Mouse (Mus musculus): ENCODE data around the gene Olfr1089. TPM values are rescaled to one million over a fixed set of nuclear protein-coding genes. Genes with fewer than 3 reads are reported as not detected.

The Olfr1089 gene
- polyA plus RNA-seq (2012; rRNA removed; ENCODE audit: low replicate concordance) = not detected in 2 replicates

GRCm38 (mm10) chr2:86733601-86734000, at the start of gene Olfr1089:
Gene Olfr1089, minus strand, starts transcription at chr2:86733701.

GRCm38 (mm10) chr2:86782179-86782578, 48.7 kb upstream of the Olfr1089 start, which contains the start of gene Olfr1093:
Gene Olfr1093, plus strand, starts transcription at chr2:86782479.

GRCm38 (mm10) chr2:86758893-86759292, 25.4 kb upstream of the Olfr1089 start, which contains the start of gene Olfr1090:
Gene Olfr1090, minus strand, starts transcription at chr2:86758993.

GRCm38 (mm10) chr2:86698295-86698694, 35.2 kb downstream of the Olfr1089 start, which contains the start of gene Olfr1087:
Gene Olfr1087, minus strand, starts transcription at chr2:86698395.

Other genes with a start within 250 kb of the Olfr1089 start
- gene Olfr228, start 246.3 kb downstream of the Olfr1089 start, polyA plus RNA-seq (2012; rRNA removed; ENCODE audit: low replicate concordance) = not detected in 2 replicates
- gene Olfr1076, start 225.2 kb downstream of the Olfr1089 start, polyA plus RNA-seq (2012; rRNA removed; ENCODE audit: low replicate concordance) = not detected in 2 replicates
- gene Olfr1079, start 191.2 kb downstream of the Olfr1089 start, polyA plus RNA-seq (2012; rRNA removed; ENCODE audit: low replicate concordance) = not detected in 2 replicates
- not detected in 2 replicates for gene Olfr1080, start 175.5 kb downstream of the Olfr1089 start, polyA plus RNA-seq (2012; rRNA removed; ENCODE audit: low replicate concordance)
- gene Olfr1082, start 134.7 kb downstream of the Olfr1089 start, polyA plus RNA-seq (2012; rRNA removed; ENCODE audit: low replicate concordance) = not detected in 2 replicates
- gene Olfr1084, start 94.0 kb downstream of the Olfr1089 start, polyA plus RNA-seq (2012; rRNA removed; ENCODE audit: low replicate concordance) = not detected in 2 replicates
- gene Olfr1085, start 71.7 kb downstream of the Olfr1089 start, polyA plus RNA-seq (2012; rRNA removed; ENCODE audit: low replicate concordance) = not detected in 2 replicates
- gene Olfr1086, start 53.6 kb downstream of the Olfr1089 start, polyA plus RNA-seq (2012; rRNA removed; ENCODE audit: low replicate concordance) = not detected in 2 replicates
- not detected in 2 replicates for gene Olfr1087, start 35.3 kb downstream of the Olfr1089 start, polyA plus RNA-seq (2012; rRNA removed; ENCODE audit: low replicate concordance)
- not detected in 2 replicates for gene Olfr1090, start 25.3 kb upstream of the Olfr1089 start, polyA plus RNA-seq (2012; rRNA removed; ENCODE audit: low replicate concordance)
- not detected in 2 replicates for gene Olfr1093, start 48.8 kb upstream of the Olfr1089 start, polyA plus RNA-seq (2012; rRNA removed; ENCODE audit: low replicate concordance)
- gene Olfr141, start 76.3 kb upstream of the Olfr1089 start, polyA plus RNA-seq (2012; rRNA removed; ENCODE audit: low replicate concordance) = not detected in 2 replicates
- gene Olfr1094, start 91.0 kb upstream of the Olfr1089 start, polyA plus RNA-seq (2012; rRNA removed; ENCODE audit: low replicate concordance) = not detected in 2 replicates
- not detected in 2 replicates for gene Olfr1095, start 118.0 kb upstream of the Olfr1089 start, polyA plus RNA-seq (2012; rRNA removed; ENCODE audit: low replicate concordance)
- not detected in 2 replicates for gene Gm13723, start 141.1 kb upstream of the Olfr1089 start, polyA plus RNA-seq (2012; rRNA removed; ENCODE audit: low replicate concordance)
- not detected in 2 replicates for gene Olfr1097, start 158.5 kb upstream of the Olfr1089 start, polyA plus RNA-seq (2012; rRNA removed; ENCODE audit: low replicate concordance)
- not detected in 2 replicates for gene Olfr1098, start 190.8 kb upstream of the Olfr1089 start, polyA plus RNA-seq (2012; rRNA removed; ENCODE audit: low replicate concordance)
- not detected in 2 replicates for gene Olfr1099, start 227.0 kb upstream of the Olfr1089 start, polyA plus RNA-seq (2012; rRNA removed; ENCODE audit: low replicate concordance)
- not detected in 2 replicates for gene Olfr1100, start 246.3 kb upstream of the Olfr1089 start, polyA plus RNA-seq (2012; rRNA removed; ENCODE audit: low replicate concordance)